Mouse (Mus musculus): ENCODE data around the gene Cercam. TPM values are rescaled to one million over a fixed set of nuclear protein-coding genes. Genes with fewer than 3 reads are reported as not detected.

Cercam gene
- polyA plus RNA-seq, 1 experiment = 10.8 TPM

DNA sequence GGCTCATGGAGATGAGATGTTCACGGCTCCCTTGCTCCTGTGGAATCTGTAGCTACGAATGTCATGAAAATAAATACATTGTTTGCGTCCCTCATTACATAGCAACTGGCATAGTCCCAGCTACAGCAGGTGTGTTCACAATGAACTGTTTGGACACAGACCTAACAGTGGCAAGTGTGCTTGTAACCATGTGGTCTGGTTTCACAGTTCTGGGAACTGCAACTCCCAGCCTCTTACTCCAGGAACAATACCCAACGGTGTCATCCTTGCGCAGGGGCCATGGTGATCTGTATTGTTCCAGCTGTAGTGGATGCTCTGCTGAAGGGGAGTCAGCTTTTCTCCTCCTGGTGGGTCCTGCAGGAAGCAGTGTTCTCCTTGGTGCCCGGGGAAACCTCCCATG lies 62.2 kb downstream of the Cercam start:
- Histone ChIP-seq H3K36me3 (ENCODE audit: control insufficient read depth, insufficient read depth) (peaks cover 24% of the 10 kb centered on the region), H3K27me3 (ENCODE audit: control insufficient read depth, insufficient read depth, insufficient read length) (no peaks in the 10 kb centered on the region), H3ac (ENCODE audit: control insufficient read depth, insufficient read length) (no peak overlapping the region), H3K4me3 (no peak overlapping the region), H3K4me2 (ENCODE audit: low read depth) (no peak overlapping the region), H3K79me2 (ENCODE audit: control insufficient read depth, insufficient read depth) (peaks cover 7% of the 10 kb centered on the region)
- TF ChIP-seq POLR2A (IDR thresholded peaks at IDR 0.05; ENCODE audit: insufficient read length, low read depth) (no peak), POLR2AphosphoS2 (IDR thresholded peaks at IDR 0.05; ENCODE audit: insufficient read length, low read depth) (peak; percentile 27), TCF12 (IDR thresholded peaks at IDR 0.05; ENCODE audit: insufficient read depth, poor library complexity, severe bottlenecking) (no peak), CEBPB (IDR thresholded peaks at IDR 0.05; ENCODE audit: insufficient read depth, poor library complexity, severe bottlenecking) (no peak), E2F4 (IDR thresholded peaks at IDR 0.05; ENCODE audit: insufficient read depth) (no peak), SRF (IDR thresholded peaks at IDR 0.05; ENCODE audit: control insufficient read depth, insufficient read length, low read depth) (no peak), TCF3 (IDR thresholded peaks at IDR 0.05; ENCODE audit: insufficient read length, low read depth) (no peak), REST (IDR thresholded peaks at IDR 0.05; ENCODE audit: insufficient read depth, insufficient read length) (no peak)

Other genes starting within 250 kb of the Cercam start
- 74.5 TPM for gene Rapgef1, start 249.4 kb upstream of the Cercam start, polyA plus RNA-seq (2012; fragmentation: generic; extraction: Trizol)
- not detected for gene Gm13420, start 117.5 kb upstream of the Cercam start, polyA plus RNA-seq (2012; fragmentation: generic; extraction: Trizol)
- gene Gm13547, start 109.9 kb upstream of the Cercam start, polyA plus RNA-seq (2012; fragmentation: generic; extraction: Trizol) = not detected
- gene Coq4, start 81.7 kb upstream of the Cercam start, polyA plus RNA-seq (2012; fragmentation: generic; extraction: Trizol) = 24.4 TPM
- 46.6 TPM for gene Trub2, start 80.7 kb upstream of the Cercam start, polyA plus RNA-seq (2012; fragmentation: generic; extraction: Trizol)
- gene Slc27a4, start 66.5 kb upstream of the Cercam start, polyA plus RNA-seq (2012; fragmentation: generic; extraction: Trizol) = 26.8 TPM
- gene Urm1, start 49.1 kb upstream of the Cercam start, polyA plus RNA-seq (2012; fragmentation: generic; extraction: Trizol) = 43.8 TPM
- 37.8 TPM for gene Odf2, start 20.1 kb downstream of the Cercam start, polyA plus RNA-seq (2012; fragmentation: generic; extraction: Trizol)
- 25.1 TPM for gene Gle1, start 66.3 kb downstream of the Cercam start, polyA plus RNA-seq (2012; fragmentation: generic; extraction: Trizol)
- gene Sptan1, start 96.4 kb downstream of the Cercam start, polyA plus RNA-seq (2012; fragmentation: generic; extraction: Trizol) = 167 TPM
- gene Wdr34, start 179.7 kb downstream of the Cercam start, polyA plus RNA-seq (2012; fragmentation: generic; extraction: Trizol) = 21.6 TPM
- gene Set, start 188.2 kb downstream of the Cercam start, polyA plus RNA-seq (2012; fragmentation: generic; extraction: Trizol) = 118 TPM
- gene Pkn3, start 208.5 kb downstream of the Cercam start, polyA plus RNA-seq (2012; fragmentation: generic; extraction: Trizol) = 4.3 TPM
- 20.8 TPM for gene Zdhhc12, start 224.5 kb downstream of the Cercam start, polyA plus RNA-seq (2012; fragmentation: generic; extraction: Trizol)

Measured in myocyte (in vitro differentiated cells).